Mouse (Mus musculus) liver, embryonic 13.5 days (tissue): Measurements from ENCODE around the gene Slc4a3. TPM values are rescaled to one million over a fixed set of nuclear protein-coding genes. Genes with fewer than 3 reads are reported as not detected.

Source experiments
- ATAC-seq: fragments of 200-750 bp; cut with Nextera tagmentation; 2 replicates; pipeline ENCODE4 v1.8.0; 2017; ENCODE audit warnings: low read depth, mild to moderate bottlenecking, moderate number of reproducible peaks, moderate library complexity
- DNase-seq: peaks from one replicate; pipeline ENCODE4 v3.0.0; 2022
- H3K27ac ChIP-seq: fragments of 300-500 bp; sonication (generic); 2 replicates; pipeline ENCODE4 v1.5.1; 2015; ENCODE audit warnings: moderate library complexity, mild to moderate bottlenecking, inconsistent platforms
- H3K27me3 ChIP-seq: fragments of 300-500 bp; sonication (generic); 2 replicates; pipeline ENCODE4 v1.6.1; 2015; ENCODE audit warnings: mild to moderate bottlenecking, inconsistent platforms
- H3K36me3 ChIP-seq: fragments of 300-500 bp; sonication (generic); 2 replicates; pipeline ENCODE4 v1.6.1; 2015; ENCODE audit warnings: mild to moderate bottlenecking, inconsistent platforms
- H3K4me1 ChIP-seq: fragments of 300-500 bp; sonication (generic); replicated peaks from 2 replicates; pipeline ENCODE4 v1.6.1; 2015; ENCODE audit warnings: inconsistent platforms
- H3K4me2 ChIP-seq: fragments of 300-500 bp; sonication (generic); 2 replicates; pipeline ENCODE4 v1.6.1; 2015; ENCODE audit warnings: inconsistent platforms, mild to moderate bottlenecking, moderate library complexity
- H3K4me3 ChIP-seq: fragments of 300-500 bp; sonication (generic); replicated peaks from 2 replicates; pipeline ENCODE4 v1.5.1; 2015; ENCODE audit warnings: mild to moderate bottlenecking, inconsistent platforms
- H3K9ac ChIP-seq: fragments of 300-500 bp; sonication (generic); 2 replicates; pipeline ENCODE4 v1.6.1; 2015; ENCODE audit warnings: mild to moderate bottlenecking, inconsistent platforms
- H3K9me3 ChIP-seq: fragments of 300-500 bp; sonication (generic); replicated peaks from 2 replicates; pipeline ENCODE4 v1.6.1; 2016; ENCODE audit warnings: inconsistent platforms
- WGBS: fragments of 180-500 bp; shearing (Covaris S2); methylation state at CpG from one replicate; pipeline ENCODE4 v1.1.7; 2015; ENCODE audit not compliant: insufficient replicate concordance; 5-methylcytosine and 5-hydroxymethylcytosine counted together
- polyA plus RNA-seq: library from polyadenylated mRNA; unstranded; fragments of >200 nt; fragmentation: Nextera tagmentation; extraction: Ambion mirVana; gene quantifications from 2 replicates; pipeline ENCODE4 v1.2.1, GENCODE M21; 2015

The Slc4a3 gene
- polyA plus RNA-seq, 1 experiment from 2014 or later, result 1.2 TPM

DNA sequence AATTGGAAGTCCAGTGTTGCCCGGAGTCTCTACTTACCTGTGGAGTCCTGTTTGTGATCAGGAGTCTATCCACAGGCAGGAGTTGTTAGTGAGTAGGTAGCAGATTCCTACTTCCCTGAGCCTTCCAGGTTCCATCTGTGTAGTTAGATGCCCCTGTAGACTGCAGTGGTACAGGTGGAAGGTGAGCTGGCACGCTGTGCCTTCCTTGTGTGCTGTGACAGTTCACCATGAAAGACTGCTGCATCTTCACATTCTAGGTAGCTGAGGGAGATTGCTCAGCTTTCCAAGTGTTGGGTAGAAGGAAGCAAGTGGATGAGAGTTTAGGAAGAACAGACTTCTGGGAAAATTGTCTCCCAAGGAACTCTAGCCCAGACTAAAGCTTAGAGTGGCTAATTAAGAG is 18.0 kb downstream of the Slc4a3 start:
- H3K4me1 ChIP-seq, result peaks cover 3% of the 10 kb centered on the region
- no peak overlapping the region for H3K9ac ChIP-seq
- peaks cover 22% of the 10 kb centered on the region for H3K27me3 ChIP-seq
- no peaks in the 10 kb centered on the region for H3K36me3 ChIP-seq
- H3K9me3 ChIP-seq, result no peaks in the 10 kb centered on the region
- WGBS, result 51% methylated on average over 2 of the region's 2 CpGs
- DNase-seq, result no peak
- no peak for ATAC-seq
- H3K4me3 ChIP-seq, result no peak overlapping the region
- H3K27ac ChIP-seq, result no peak overlapping the region
- no peak overlapping the region for H3K4me2 ChIP-seq

DNA sequence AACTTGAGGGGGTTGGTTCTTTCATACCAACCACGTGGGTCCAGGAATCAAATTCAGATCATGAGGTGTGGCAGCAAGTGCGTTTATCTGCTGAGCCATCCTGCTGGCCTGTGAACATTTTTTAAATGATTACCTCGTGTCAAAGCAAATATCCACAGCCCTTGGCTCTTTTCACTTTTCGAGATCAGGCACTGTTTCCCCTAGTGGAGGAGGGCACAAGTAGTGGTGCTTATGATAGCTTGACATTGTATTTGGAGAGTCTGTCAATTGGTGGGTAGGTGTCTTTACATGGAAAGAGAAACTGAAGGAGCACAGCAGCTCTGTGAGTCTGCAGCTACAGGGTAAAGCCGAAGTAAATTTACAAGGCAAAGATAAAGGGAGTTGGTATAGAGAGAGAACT is 18.9 kb downstream of the Slc4a3 start:
- WGBS, result 36% methylated on average over 5 of the region's 5 CpGs
- H3K9ac ChIP-seq, result no peak overlapping the region
- no peak for ATAC-seq

DNA sequence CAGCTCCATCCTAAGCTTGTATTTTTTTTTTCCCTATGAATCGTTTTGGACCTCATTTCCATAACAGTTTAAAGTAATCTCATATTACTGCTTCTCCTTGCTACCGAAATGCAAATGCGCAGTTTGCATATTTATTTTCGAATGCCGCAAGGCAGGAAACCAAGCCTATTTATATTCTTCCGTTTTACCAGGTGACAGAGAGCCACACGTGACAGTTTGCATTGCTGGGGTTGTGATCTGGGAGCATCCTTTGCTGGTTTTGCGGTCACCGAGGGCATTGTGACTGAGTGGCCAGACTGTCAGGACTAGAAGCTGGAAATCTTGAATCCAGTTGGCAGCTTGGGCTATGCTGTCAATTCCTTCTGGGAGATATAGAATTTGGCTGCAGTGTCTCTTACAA is 19.6 kb downstream of the Slc4a3 start:
- H3K27ac ChIP-seq, result no peak overlapping the region
- no peak overlapping the region for H3K4me2 ChIP-seq
- no peak overlapping the region for H3K9ac ChIP-seq
- H3K27me3 ChIP-seq, result peaks cover 22% of the 10 kb centered on the region
- 30% methylated on average over 9 of the region's 9 CpGs for WGBS
- H3K4me1 ChIP-seq, result no peaks in the 10 kb centered on the region
- ATAC-seq (no peak), DNase-seq (no peak)
- no peak overlapping the region for H3K4me3 ChIP-seq
- H3K9me3 ChIP-seq, result no peaks in the 10 kb centered on the region
- H3K36me3 ChIP-seq, result no peaks in the 10 kb centered on the region

More for the DNA sequence above, 18.9 kb downstream of the Slc4a3 start:
- H3K4me3 ChIP-seq, result no peak overlapping the region
- H3K4me1 ChIP-seq, result no peaks in the 10 kb centered on the region
- peaks cover 22% of the 10 kb centered on the region for H3K27me3 ChIP-seq
- no peaks in the 10 kb centered on the region for H3K9me3 ChIP-seq
- H3K4me2 ChIP-seq, result no peak overlapping the region
- DNase-seq, result no peak
- no peak overlapping the region for H3K27ac ChIP-seq
- no peaks in the 10 kb centered on the region for H3K36me3 ChIP-seq

DNA sequence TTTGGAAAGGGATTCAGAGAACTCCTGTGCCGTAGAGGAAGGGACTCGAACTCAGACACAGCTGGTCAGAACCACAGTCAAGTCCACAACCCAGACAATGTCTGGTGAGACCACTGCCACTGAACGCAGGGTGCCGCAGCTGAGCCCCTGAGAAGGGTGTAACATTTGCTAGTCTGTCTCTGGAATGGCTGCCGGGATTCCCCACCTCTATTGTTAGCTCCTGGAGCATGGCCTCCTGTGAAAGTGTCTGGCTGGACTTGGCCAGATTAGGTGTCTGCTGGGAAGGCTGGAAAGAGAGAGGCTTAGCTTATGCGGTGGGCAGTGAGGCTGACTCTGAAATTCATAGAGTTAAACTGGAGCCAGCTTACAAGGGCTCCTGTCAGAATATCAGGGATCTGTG is 24.3 kb downstream of the Slc4a3 start:
- H3K4me1 ChIP-seq, result no peaks in the 10 kb centered on the region
- peaks cover 9% of the 10 kb centered on the region for H3K27me3 ChIP-seq
- H3K36me3 ChIP-seq, result no peaks in the 10 kb centered on the region
- ATAC-seq (no peak), DNase-seq (no peak)
- no peak overlapping the region for H3K4me3 ChIP-seq
- no peak overlapping the region for H3K9ac ChIP-seq
- 64% methylated on average over 6 of the region's 6 CpGs for WGBS
- H3K4me2 ChIP-seq, result no peak overlapping the region
- no peaks in the 10 kb centered on the region for H3K9me3 ChIP-seq
- H3K27ac ChIP-seq, result no peak overlapping the region

DNA sequence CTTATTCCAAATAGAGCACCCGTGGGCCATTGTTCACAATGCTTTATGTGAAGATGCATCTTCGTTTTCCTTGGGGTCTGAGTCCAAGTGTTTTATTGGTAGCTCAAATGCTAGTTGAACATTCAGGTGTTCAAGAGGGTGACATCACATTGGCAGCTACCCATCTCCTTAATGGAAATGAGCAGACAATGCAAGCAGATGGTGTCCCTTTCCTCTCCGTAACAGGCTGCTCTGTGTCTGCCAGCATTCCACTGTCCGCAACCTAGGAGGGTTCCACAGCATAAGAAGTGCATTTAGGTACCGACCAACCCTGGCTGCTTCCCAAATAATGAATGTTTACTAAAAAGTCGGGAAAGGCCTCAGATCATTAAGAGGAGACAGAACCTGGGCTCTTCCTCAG is 26.7 kb downstream of the Slc4a3 start:
- H3K27ac ChIP-seq, result no peak overlapping the region
- 55% methylated on average over 6 of the region's 6 CpGs for WGBS
- no peak for DNase-seq
- no peak overlapping the region for H3K4me3 ChIP-seq
- H3K9me3 ChIP-seq, result no peaks in the 10 kb centered on the region
- H3K27me3 ChIP-seq, result peaks cover 5% of the 10 kb centered on the region
- no peak overlapping the region for H3K9ac ChIP-seq
- no peaks in the 10 kb centered on the region for H3K4me1 ChIP-seq
- no peaks in the 10 kb centered on the region for H3K36me3 ChIP-seq
- no peak for ATAC-seq
- H3K4me2 ChIP-seq, result no peak overlapping the region

DNA sequence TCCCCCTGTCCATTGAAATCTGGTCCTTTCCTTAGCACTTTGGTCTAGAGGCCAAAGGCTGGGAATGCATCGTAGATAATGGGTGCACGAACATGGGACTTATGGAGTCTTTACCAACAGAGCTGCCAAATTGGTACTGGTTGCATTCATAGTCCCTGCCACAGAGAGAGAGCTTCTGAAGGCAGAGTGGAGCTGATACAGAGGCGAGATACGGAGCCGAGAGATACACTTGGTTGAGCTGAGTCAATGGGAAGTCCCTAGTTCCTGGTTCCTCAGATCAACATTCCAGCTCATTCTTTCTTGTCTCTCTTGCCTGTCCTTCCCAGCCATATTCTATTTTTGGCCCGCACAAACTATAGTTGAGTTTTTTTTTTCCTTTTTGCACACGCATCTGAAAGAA is 27.6 kb downstream of the Slc4a3 start:
- Histone ChIP-seq H3K4me3 (no peak overlapping the region), H3K27me3 (peaks cover 5% of the 10 kb centered on the region), H3K9ac (no peak overlapping the region), H3K27ac (no peak overlapping the region), H3K4me2 (no peak overlapping the region), H3K4me1 (no peaks in the 10 kb centered on the region), H3K9me3 (no peaks in the 10 kb centered on the region), H3K36me3 (no peaks in the 10 kb centered on the region)
- no peak for ATAC-seq
- WGBS, result 61% methylated on average over 7 of the region's 7 CpGs
- DNase-seq, result no peak

DNA sequence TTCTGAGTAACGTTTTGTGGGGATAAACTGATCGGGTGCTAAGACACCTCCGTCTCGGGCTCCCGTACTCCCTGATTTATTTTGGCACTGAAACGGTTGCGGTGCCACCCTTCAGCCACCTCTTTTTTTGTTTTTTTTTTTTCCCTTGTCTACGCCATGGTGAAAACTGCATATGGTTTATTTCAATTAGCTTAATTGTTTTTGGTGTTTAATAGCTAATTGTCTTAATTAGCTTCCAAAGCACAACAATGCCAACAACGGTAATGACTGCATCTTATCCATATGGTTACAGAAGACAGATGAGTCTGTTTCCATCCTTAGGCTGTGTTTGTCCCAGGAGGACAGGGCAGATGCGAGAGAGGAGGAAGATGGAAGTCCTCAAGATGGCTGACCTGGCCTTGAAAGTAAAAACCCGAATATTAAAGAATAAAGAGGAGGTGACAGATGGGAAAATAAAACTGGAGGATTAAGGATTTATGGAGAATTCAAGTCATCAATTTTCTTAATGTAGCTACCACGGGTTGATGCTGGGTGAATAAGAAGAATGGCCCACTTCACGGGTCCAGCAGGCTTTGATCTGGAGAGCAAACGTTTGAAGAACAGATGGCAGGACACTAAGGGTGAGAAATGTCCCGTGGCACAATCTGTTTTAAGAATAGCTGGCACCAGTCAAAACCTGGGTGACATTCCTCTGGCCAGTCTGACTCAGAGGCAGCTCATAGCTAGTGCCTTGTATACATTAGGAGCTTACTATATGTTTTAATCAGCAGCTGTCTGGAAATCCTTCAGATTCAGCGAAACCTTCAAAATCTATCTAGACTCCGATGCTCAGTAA is 28.6 kb downstream of the Slc4a3 start:
- H3K4me1 ChIP-seq, result no peaks in the 10 kb centered on the region
- no peak overlapping the region for H3K4me3 ChIP-seq
- H3K9ac ChIP-seq, result no peak overlapping the region
- H3K27me3 ChIP-seq, result peaks cover 5% of the 10 kb centered on the region
- no peaks in the 10 kb centered on the region for H3K36me3 ChIP-seq
- H3K9me3 ChIP-seq, result no peaks in the 10 kb centered on the region
- no peak overlapping the region for H3K4me2 ChIP-seq
- no peak overlapping the region for H3K27ac ChIP-seq
- DNase-seq (no peak), ATAC-seq (no peak)
- WGBS, result 65% methylated on average over 17 of the region's 17 CpGs

DNA sequence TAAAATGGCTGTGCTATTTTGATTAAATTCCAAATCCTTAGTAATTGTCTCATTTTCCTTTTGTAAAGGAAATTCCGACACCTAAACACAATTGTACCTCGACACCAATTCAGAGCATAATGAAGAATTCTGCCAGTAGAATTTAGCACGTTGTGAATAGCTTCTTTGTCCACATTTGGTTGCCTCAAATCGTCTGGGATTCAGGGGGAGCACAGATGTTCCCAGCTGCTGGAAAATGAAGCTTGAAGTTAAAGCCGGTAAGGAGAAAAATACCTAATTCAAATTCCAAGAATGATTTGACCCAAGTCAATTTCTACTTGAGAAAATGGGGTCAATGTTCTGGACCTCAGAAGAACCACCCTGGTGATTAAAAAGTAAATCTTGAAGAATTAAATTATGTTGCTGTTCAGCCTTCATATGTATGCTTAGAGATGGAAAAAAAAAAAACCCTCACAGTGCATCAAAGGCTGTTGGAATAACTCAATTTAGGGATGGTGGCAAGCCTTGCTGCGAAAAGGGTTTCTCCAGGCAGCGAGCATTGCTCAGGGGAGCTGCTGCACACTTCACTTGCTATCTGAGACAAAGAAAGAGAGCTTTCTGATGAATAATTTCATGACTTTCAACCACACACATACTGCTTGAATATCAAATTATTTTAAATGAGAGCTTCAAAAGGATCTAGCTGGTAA is 36.0 kb downstream of the Slc4a3 start:
- Histone ChIP-seq H3K9ac (no peak overlapping the region), H3K27me3 (no peaks in the 10 kb centered on the region), H3K4me2 (no peak overlapping the region), H3K9me3 (no peaks in the 10 kb centered on the region), H3K27ac (no peak overlapping the region), H3K4me3 (no peak overlapping the region), H3K36me3 (no peaks in the 10 kb centered on the region), H3K4me1 (no peaks in the 10 kb centered on the region)
- DNase-seq (no peak), ATAC-seq (no peak)
- 54% methylated on average over 7 of the region's 7 CpGs for WGBS

DNA sequence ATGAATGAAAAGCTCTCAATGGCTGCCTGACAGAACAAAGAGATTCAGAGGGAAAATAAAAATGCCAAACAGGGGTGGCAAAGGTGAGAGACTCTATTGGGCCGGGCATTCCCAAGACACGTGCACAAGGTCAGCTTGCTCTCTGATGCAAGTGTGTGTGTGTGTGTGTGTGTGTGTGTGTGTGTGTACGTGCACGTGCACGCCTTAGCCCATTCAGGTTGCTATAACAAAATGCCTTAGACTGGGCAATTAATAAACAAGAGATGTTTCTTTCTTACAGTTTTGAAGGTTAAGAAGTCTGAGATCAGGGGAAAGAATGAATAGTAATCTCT is 36.5 kb downstream of the Slc4a3 start:
- H3K27me3 ChIP-seq, result no peaks in the 10 kb centered on the region
- no peak overlapping the region for H3K27ac ChIP-seq
- 70% methylated on average over 5 of the region's 5 CpGs for WGBS
- no peak overlapping the region for H3K4me2 ChIP-seq
- H3K9ac ChIP-seq, result no peak overlapping the region
- H3K4me3 ChIP-seq, result no peak overlapping the region
- no peaks in the 10 kb centered on the region for H3K36me3 ChIP-seq
- no peaks in the 10 kb centered on the region for H3K4me1 ChIP-seq
- DNase-seq, result no peak
- no peaks in the 10 kb centered on the region for H3K9me3 ChIP-seq
- no peak for ATAC-seq

DNA sequence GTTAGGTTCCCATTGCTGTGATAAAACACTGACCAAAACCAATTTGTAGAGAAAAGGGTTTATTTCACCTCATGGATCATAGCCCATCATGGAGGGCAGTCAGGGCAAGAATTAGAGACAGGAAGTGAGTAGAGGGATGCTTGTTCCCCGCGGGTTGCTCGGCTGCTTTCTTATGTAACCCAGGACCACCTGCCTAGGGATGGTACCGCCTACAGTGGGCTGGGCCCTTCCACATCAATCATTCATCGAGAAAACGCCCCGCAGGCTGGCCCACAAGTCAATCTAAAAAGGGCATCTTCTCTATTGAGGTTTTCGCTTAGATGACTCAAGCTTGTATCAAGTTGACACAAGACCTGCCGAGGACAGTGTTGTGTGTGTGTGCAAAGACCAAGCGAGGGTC is 37.0 kb downstream of the Slc4a3 start:
- Histone ChIP-seq H3K9ac (no peak overlapping the region), H3K9me3 (no peaks in the 10 kb centered on the region), H3K4me2 (no peak overlapping the region), H3K27ac (no peak overlapping the region), H3K4me1 (no peaks in the 10 kb centered on the region), H3K4me3 (no peak overlapping the region), H3K27me3 (no peaks in the 10 kb centered on the region), H3K36me3 (no peaks in the 10 kb centered on the region)
- ATAC-seq (no peak), DNase-seq (no peak)
- WGBS, result 54% methylated on average over 10 of the region's 10 CpGs

DNA sequence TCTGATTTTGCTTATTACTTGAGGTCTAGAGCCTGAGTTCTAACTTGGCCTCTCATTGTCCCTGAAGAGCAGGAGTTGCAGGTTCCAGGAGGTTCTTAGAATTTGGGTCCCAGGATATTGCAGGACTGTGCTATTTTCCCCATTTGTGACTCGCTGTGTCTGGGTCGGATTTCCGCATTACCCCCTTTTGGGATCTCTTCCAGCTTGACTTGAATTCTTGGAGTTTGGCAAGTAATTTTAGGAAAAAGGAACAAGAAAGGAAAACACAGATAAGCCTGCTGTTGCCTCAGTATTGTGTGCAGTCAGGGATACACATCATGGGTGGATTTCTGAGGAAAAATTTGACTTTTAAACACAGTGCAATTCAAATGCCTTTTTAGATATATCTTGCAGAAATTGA is 40.7 kb downstream of the Slc4a3 start:
- H3K27ac ChIP-seq, result no peak overlapping the region
- 75% methylated on average over 3 of the region's 3 CpGs for WGBS
- no peaks in the 10 kb centered on the region for H3K27me3 ChIP-seq
- DNase-seq (no peak), ATAC-seq (no peak)
- H3K4me1 ChIP-seq, result no peaks in the 10 kb centered on the region
- no peak overlapping the region for H3K9ac ChIP-seq
- H3K4me3 ChIP-seq, result no peak overlapping the region
- no peak overlapping the region for H3K4me2 ChIP-seq
- no peaks in the 10 kb centered on the region for H3K9me3 ChIP-seq
- H3K36me3 ChIP-seq, result no peaks in the 10 kb centered on the region
